Mouse (Mus musculus): Measurements from ENCODE around the gene Dlx5. TPM values are rescaled to one million over a fixed set of nuclear protein-coding genes. Genes with fewer than 3 reads are reported as not detected.

Dlx5 gene
- polyA plus RNA-seq, 1 experiment, result not detected

DNA sequence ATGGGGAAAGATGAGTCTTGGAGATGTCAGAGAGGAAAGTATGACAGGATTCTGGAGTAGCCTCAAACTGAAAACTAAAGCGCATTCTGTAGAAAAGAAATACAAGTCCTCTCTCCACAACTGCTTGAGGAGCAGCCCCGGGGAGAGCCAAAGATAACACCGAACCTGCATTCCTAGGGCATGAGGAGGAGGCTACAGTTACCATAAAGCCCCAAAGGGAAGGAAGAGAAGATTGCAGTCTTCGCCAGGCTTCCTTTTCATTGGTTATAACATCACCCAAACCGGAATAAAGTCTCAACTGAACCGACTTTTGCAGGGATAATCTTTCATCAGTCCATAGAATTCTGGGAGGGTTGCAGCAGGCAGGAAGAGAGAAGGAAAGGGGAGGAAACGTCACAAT is 51.4 kb downstream of the Dlx5 start:
- Histone ChIP-seq H3K4me3 (ENCODE audit: insufficient read depth, low read depth, low read length) (no peak overlapping the region), H3K27me3 (replicated peaks; ENCODE audit: control insufficient read depth, insufficient read depth, low read length) (0 out of 2 replicates have a peak, but pooled peaks cover 1% of the 10 kb centered on the region), H3K4me1 (ENCODE audit: control insufficient read depth, insufficient read depth, low read length) (no peaks in the 10 kb centered on the region), H3K27ac (ENCODE audit: insufficient read depth, low read depth, low read length) (no peak overlapping the region), H3K36me3 (ENCODE audit: control insufficient read depth, insufficient read depth, low read length) (no peaks in the 10 kb centered on the region)
- TF ChIP-seq CTCF (conservative IDR thresholded peaks at IDR 0.05; ENCODE audit: insufficient read depth, insufficient read length, low read depth, low read length) (no peak), POLR2A (IDR thresholded peaks at IDR 0.05; ENCODE audit: low read depth, low read length) (no peak)
- WGBS, result 47% methylated on average over 7 of the region's 7 CpGs
- no peak for DNase-seq

Other genes with a start within 250 kb of the Dlx5 start
- gene Dlx6, start 18.8 kb downstream of the Dlx5 start, polyA plus RNA-seq (2012; rRNA removed), result not detected in 2 replicates
- gene Sdhaf3, start 73.9 kb upstream of the Dlx5 start, polyA plus RNA-seq (2012; rRNA removed), result 0.67 and 1.2 TPM in 2 replicates

Data from kidney, adult 2 months (tissue).